Mouse (Mus musculus): ENCODE data around the gene 1700003H04Rik. TPM values are rescaled to one million over a fixed set of nuclear protein-coding genes. Genes with fewer than 3 reads are reported as not detected.

The 1700003H04Rik gene
- polyA plus RNA-seq, 1 experiment, result not detected

- Histone ChIP-seq H3K27ac (ENCODE audit: insufficient read depth, low read length) (no peak overlapping the region), H3K4me1 (ENCODE audit: control insufficient read depth, insufficient read depth, low read length) (no peaks in the 10 kb centered on the region), H3K4me3 (ENCODE audit: insufficient read depth, low read length) (no peak overlapping the region)
- no peak for TF ChIP-seq CTCF (IDR thresholded peaks at IDR 0.05; ENCODE audit: borderline replicate concordance, insufficient read depth, low read length)
- no peak for TF ChIP-seq POLR2A (IDR thresholded peaks at IDR 0.05; ENCODE audit: low read depth, low read length)
Measured at GRCm38 (mm10) chr3:124555092-124555491, 25.8 kb downstream of the 1700003H04Rik start.

GRCm38 (mm10) chr3:124548898-124549297 is 32.0 kb downstream of the 1700003H04Rik start:
- H3K4me1 ChIP-seq (ENCODE audit: control insufficient read depth, insufficient read depth, low read length), result no peaks in the 10 kb centered on the region
- H3K4me3 ChIP-seq (ENCODE audit: insufficient read depth, low read length), result no peak overlapping the region
- TF ChIP-seq CTCF (IDR thresholded peaks at IDR 0.05; ENCODE audit: borderline replicate concordance, insufficient read depth, low read length) (no peak), POLR2A (IDR thresholded peaks at IDR 0.05; ENCODE audit: low read depth, low read length) (no peak)
- no peak overlapping the region for H3K27ac ChIP-seq (ENCODE audit: insufficient read depth, low read length)

GRCm38 (mm10) chr3:124538260-124538659 is 42.6 kb downstream of the 1700003H04Rik start:
- Histone ChIP-seq H3K4me3 (ENCODE audit: insufficient read depth, low read length) (no peak overlapping the region), H3K27ac (ENCODE audit: insufficient read depth, low read length) (no peak overlapping the region), H3K4me1 (ENCODE audit: control insufficient read depth, insufficient read depth, low read length) (no peaks in the 10 kb centered on the region)
- TF ChIP-seq CTCF (IDR thresholded peaks at IDR 0.05; ENCODE audit: borderline replicate concordance, insufficient read depth, low read length) (no peak), POLR2A (IDR thresholded peaks at IDR 0.05; ENCODE audit: low read depth, low read length) (no peak)

GRCm38 (mm10) chr3:124536602-124537001 is 44.3 kb downstream of the 1700003H04Rik start:
- no peak overlapping the region for H3K4me3 ChIP-seq (ENCODE audit: insufficient read depth, low read length)
- no peak overlapping the region for H3K27ac ChIP-seq (ENCODE audit: insufficient read depth, low read length)
- H3K4me1 ChIP-seq (ENCODE audit: control insufficient read depth, insufficient read depth, low read length), result no peaks in the 10 kb centered on the region
- TF ChIP-seq POLR2A (IDR thresholded peaks at IDR 0.05; ENCODE audit: low read depth, low read length), result no peak

GRCm38 (mm10) chr3:124518786-124519185 is 62.1 kb downstream of the 1700003H04Rik start:
- H3K27ac ChIP-seq (ENCODE audit: insufficient read depth, low read length), result no peak overlapping the region
- H3K4me3 ChIP-seq (ENCODE audit: insufficient read depth, low read length), result no peak overlapping the region
- H3K4me1 ChIP-seq (ENCODE audit: control insufficient read depth, insufficient read depth, low read length), result no peaks in the 10 kb centered on the region
- no peak for TF ChIP-seq CTCF (IDR thresholded peaks at IDR 0.05; ENCODE audit: borderline replicate concordance, insufficient read depth, low read length)
- TF ChIP-seq POLR2A (IDR thresholded peaks at IDR 0.05; ENCODE audit: low read depth, low read length), result no peak

Other genes starting within 250 kb of the 1700003H04Rik start
- gene 1700006A11Rik, start 155.1 kb downstream of the 1700003H04Rik start, polyA plus RNA-seq (2011; ENCODE audit: insufficient read length, low read depth, missing spikeins), result not detected in 2 replicates